Mouse (Mus musculus): Measurements from ENCODE around the gene Ifitm5. TPM values are rescaled to one million over a fixed set of nuclear protein-coding genes. Genes with fewer than 3 reads are reported as not detected.

Gene Ifitm5
- polyA plus RNA-seq, 1 experiment from 2014 or later: not detected

DNA sequence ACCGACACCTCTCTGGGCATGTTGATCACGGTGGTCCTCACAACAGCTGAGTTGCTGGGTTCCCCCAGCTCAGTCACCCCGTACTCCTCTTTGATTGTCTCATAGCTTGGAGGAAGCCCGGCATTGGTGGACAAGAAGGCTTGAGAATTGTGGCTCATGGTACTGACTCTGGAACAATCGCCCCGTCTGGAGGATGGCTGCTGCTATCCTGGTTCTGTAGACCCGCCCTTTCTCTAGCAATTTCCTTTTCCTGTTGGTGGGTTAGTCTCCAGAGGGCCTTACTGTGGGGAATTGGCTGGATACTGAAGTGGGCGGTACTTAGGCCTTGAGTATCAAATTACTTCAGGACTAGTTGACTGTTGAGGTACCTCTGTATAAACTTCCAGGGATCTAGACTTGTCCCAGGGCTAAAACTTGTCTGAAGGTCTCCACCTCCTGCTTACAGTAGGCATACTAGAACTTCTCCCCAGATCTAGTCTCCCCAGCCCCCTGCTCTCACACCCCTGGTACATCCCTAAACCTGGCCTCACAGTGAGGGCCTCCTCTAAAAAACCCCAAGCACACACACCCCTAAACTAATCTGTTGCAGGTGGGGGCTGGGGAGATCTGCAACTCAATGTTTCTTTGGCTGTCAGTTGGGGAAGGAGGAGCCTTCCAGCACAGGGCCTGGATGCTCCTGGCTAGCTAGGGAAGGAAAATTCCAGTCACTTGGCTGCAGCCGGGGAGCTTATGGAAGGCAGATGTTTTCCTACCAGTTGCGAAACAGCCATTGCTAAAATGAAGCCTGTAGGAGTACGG is 5.9 kb upstream of the Ifitm5 start, which contains the start of the genes Gm45717 and Ifitm2:
Gene Gm45717, minus strand, starts transcription at position 180 of the 798 bp plus-strand sequence.
Gene Ifitm2, minus strand, starts transcription at position 230 of the 798 bp plus-strand sequence.
- ATAC-seq (replicated peaks; ENCODE audit: low FRiP score) (peak; percentile 49), DNase-seq (ENCODE audit: low spot score) (no peak)
- 0 out of 2 replicates have a peak within 1 kb of the TSS, but pooled peaks have one; percentile 18 for H3K27ac ChIP-seq (ENCODE audit: low read depth, low read length)
- peak within 1 kb of the TSS; percentile 50 for H3K4me2 ChIP-seq (ENCODE audit: low read depth, low read length, severe bottlenecking)
- 27% methylated on average over 11 of the region's 11 CpGs for WGBS
- 0 out of 2 replicates have a peak, but pooled peaks cover 7% of the 10 kb centered on the region for H3K4me1 ChIP-seq (replicated peaks; ENCODE audit: control insufficient read depth, insufficient read depth, low read length)
- H3K27me3 ChIP-seq (ENCODE audit: control insufficient read depth, insufficient read depth, low read length): 0 out of 2 replicates have a peak, but pooled peaks cover 2% of the 10 kb centered on the region
- H3K4me3 ChIP-seq (ENCODE audit: low read depth, low read length): peak within 1 kb of the TSS; percentile 28
- no peaks in the 10 kb centered on the region for H3K36me3 ChIP-seq (ENCODE audit: control insufficient read depth, insufficient read depth, low read length)
- peak within 1 kb of the TSS; percentile 47; the same call in 1 of the 2 replicates for H3K9ac ChIP-seq (ENCODE audit: low read length)
- H3K9me3 ChIP-seq (ENCODE audit: control insufficient read depth, low read length): no peaks in the 10 kb centered on the region

DNA sequence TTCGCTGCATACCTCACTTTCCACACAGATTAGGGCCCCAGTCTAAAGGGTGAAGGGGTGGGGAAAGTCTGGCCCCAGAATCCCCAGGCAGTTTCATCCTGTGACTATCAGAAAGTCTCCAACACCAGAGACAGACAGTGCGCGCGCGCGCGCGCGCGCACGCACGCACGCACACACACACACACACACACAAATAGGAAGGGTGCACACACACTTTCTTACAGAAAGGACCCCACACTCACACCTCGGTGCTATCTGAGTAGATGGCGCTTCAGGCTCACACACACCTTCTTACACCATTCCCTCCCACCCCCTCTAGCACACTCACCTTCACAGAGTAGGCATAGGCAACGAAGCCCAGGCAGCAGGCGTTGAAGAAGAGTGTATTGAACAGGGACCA is 5.3 kb upstream of the Ifitm5 start:
- ATAC-seq (replicated peaks; ENCODE audit: low FRiP score): no peak
- Histone ChIP-seq H3K4me2 (ENCODE audit: low read depth, low read length, severe bottlenecking) (peak overlapping the region; percentile 50), H3K9me3 (ENCODE audit: control insufficient read depth, low read length) (no peaks in the 10 kb centered on the region), H3K9ac (ENCODE audit: low read length) (peak overlapping the region; percentile 47; the same call in 1 of the 2 replicates), H3K36me3 (ENCODE audit: control insufficient read depth, insufficient read depth, low read length) (no peaks in the 10 kb centered on the region), H3K27ac (ENCODE audit: low read depth, low read length) (0 out of 2 replicates have a peak overlapping the region, but pooled peaks have one; percentile 18), H3K4me3 (ENCODE audit: low read depth, low read length) (peak overlapping the region; percentile 28), H3K4me1 (replicated peaks; ENCODE audit: control insufficient read depth, insufficient read depth, low read length) (peaks cover 12% of the 10 kb centered on the region; the same call in 1 of the 2 replicates), H3K27me3 (ENCODE audit: control insufficient read depth, insufficient read depth, low read length) (0 out of 2 replicates have a peak, but pooled peaks cover 2% of the 10 kb centered on the region)
- no peak for DNase-seq (ENCODE audit: low spot score)
- 10% methylated on average over 17 of the region's 17 CpGs for WGBS

DNA sequence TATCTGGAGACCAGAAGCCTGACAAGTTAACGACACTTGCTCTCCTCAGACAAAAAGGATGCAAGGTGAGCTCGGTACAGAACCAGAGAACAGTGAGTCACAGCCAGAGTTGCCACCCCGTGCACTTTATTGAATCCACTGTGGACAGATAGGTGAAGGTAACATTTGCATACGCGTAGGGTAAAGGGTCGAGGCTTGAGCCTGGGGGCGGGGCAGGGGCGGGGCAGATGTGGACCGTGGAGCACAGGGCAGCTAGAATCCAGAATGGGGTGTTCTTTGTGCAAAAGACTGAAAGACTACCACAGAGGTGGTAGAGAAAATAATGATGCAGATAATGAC is 4.6 kb upstream of the Ifitm5 start:
- H3K4me2 ChIP-seq (ENCODE audit: low read depth, low read length, severe bottlenecking): peak overlapping the region; percentile 50
- no peak overlapping the region for H3K27ac ChIP-seq (ENCODE audit: low read depth, low read length)
- H3K27me3 ChIP-seq (ENCODE audit: control insufficient read depth, insufficient read depth, low read length): 0 out of 2 replicates have a peak, but pooled peaks cover 2% of the 10 kb centered on the region
- DNase-seq (ENCODE audit: low spot score): no peak
- ATAC-seq (replicated peaks; ENCODE audit: low FRiP score): no peak
- H3K4me1 ChIP-seq (replicated peaks; ENCODE audit: control insufficient read depth, insufficient read depth, low read length): peaks cover 13% of the 10 kb centered on the region; the same call in 1 of the 2 replicates
- WGBS: 10% methylated on average over 9 of the region's 9 CpGs
- H3K9me3 ChIP-seq (ENCODE audit: control insufficient read depth, low read length): no peaks in the 10 kb centered on the region
- no peaks in the 10 kb centered on the region for H3K36me3 ChIP-seq (ENCODE audit: control insufficient read depth, insufficient read depth, low read length)
- H3K9ac ChIP-seq (ENCODE audit: low read length): no peak overlapping the region
- peak overlapping the region; percentile 28 for H3K4me3 ChIP-seq (ENCODE audit: low read depth, low read length)

DNA sequence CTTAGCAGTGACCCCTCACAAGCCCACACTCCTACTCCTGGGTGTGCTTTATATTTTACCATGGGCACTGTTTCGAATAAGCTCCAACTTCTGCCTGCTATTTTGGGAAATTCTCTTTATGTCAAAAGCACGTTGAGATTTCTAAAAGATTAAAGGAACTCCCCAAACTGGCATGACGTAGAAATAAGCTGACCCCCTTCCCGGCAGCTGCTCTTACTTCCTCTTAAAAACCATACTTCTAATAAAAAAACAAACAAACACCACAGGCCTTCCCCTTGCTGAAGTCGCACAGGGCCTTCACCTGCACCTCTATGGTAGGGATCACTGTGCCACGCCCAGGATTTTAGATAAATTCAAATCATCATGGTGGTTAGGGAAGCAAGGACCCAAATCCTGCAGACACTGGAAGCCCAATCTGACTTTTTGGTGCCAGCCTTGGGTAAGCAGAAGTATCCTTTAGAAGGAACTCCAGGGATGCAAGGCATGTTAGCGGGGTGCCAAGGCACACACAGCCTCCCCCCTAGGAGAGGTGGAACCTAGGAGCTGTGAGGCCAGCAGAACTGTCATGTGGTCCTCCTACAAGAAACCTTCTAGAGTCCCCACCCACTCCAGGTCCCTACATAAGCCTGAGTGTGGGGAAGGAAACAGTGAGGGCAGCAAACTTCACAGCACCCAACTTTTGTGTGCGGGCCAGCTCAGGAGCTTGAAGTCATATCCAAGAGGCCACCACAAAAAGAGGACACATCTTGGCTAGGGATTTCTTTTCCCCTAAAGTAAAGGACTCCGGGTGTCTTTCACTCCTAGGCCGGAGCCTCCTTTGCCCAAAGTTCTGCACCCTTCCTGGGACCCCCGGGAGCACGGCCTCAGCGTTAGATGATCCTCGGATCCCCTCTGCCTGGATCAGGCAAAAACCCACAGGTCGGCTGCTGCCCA is 4.0 kb upstream of the Ifitm5 start:
- Histone ChIP-seq H3K27ac (ENCODE audit: low read depth, low read length) (no peak overlapping the region), H3K9ac (ENCODE audit: low read length) (no peak overlapping the region), H3K4me1 (replicated peaks; ENCODE audit: control insufficient read depth, insufficient read depth, low read length) (peaks cover 10% of the 10 kb centered on the region; the same call in 1 of the 2 replicates), H3K27me3 (ENCODE audit: control insufficient read depth, insufficient read depth, low read length) (0 out of 2 replicates have a peak, but pooled peaks cover 2% of the 10 kb centered on the region), H3K9me3 (ENCODE audit: control insufficient read depth, low read length) (no peaks in the 10 kb centered on the region), H3K4me3 (ENCODE audit: low read depth, low read length) (no peak overlapping the region; the same call in 1 of the 2 replicates), H3K36me3 (ENCODE audit: control insufficient read depth, insufficient read depth, low read length) (no peaks in the 10 kb centered on the region), H3K4me2 (ENCODE audit: low read depth, low read length, severe bottlenecking) (peak overlapping the region; percentile 50; the same call in 1 of the 2 replicates)
- no peak for ATAC-seq (replicated peaks; ENCODE audit: low FRiP score)
- 70% methylated on average over 15 of the region's 15 CpGs for WGBS
- no peak for DNase-seq (ENCODE audit: low spot score)

DNA sequence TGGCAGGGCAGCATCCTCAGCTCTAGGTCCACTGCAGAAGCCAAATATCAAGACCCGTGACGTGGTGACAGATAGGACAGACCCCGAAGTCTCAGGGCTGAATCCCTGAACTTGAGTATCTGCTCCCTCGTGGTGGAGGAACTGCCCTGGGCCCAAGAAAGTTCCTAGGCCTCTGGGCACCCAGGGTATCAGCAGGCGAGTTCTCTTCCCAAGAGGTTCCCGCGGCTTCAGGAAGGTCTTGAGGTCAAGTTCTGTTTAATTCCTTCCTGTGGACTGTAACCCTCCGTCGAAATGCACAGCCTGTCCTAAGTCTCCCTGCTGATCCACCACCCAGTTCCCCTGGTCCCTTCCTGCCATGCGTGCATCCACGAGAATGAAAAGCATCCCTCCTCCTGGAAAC is 3.0 kb upstream of the Ifitm5 start:
- no peak overlapping the region for H3K4me3 ChIP-seq (ENCODE audit: low read depth, low read length)
- no peak overlapping the region for H3K27ac ChIP-seq (ENCODE audit: low read depth, low read length)
- ATAC-seq (replicated peaks; ENCODE audit: low FRiP score): no peak
- no peak overlapping the region for H3K9ac ChIP-seq (ENCODE audit: low read length)
- H3K9me3 ChIP-seq (ENCODE audit: control insufficient read depth, low read length): no peaks in the 10 kb centered on the region
- 87% methylated on average over 11 of the region's 11 CpGs for WGBS
- no peak overlapping the region for H3K4me2 ChIP-seq (ENCODE audit: low read depth, low read length, severe bottlenecking)
- 0 out of 2 replicates have a peak, but pooled peaks cover 2% of the 10 kb centered on the region for H3K27me3 ChIP-seq (ENCODE audit: control insufficient read depth, insufficient read depth, low read length)
- no peak for DNase-seq (ENCODE audit: low spot score)
- H3K4me1 ChIP-seq (replicated peaks; ENCODE audit: control insufficient read depth, insufficient read depth, low read length): peaks cover 10% of the 10 kb centered on the region; the same call in 1 of the 2 replicates
- no peaks in the 10 kb centered on the region for H3K36me3 ChIP-seq (ENCODE audit: control insufficient read depth, insufficient read depth, low read length)

DNA sequence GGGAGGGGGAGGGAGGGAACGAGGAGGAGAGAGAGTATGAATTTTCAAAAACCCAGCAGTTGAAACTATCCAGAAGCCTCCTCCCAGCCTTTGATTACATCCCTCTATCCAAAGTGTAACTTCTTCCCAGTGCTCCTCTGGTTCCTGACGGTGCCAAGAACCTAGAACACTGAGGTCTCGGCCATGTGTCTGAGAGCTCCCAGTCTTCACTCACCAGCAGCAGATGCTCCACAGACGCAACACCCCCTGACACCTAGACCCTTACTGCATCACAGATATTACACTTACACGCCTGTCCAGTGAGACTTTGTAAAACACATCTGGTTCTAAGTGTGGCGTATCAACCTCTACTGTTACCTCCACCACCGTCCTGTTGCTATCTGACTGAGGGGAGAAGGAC is 2.4 kb upstream of the Ifitm5 start:
- H3K27me3 ChIP-seq (ENCODE audit: control insufficient read depth, insufficient read depth, low read length): 0 out of 2 replicates have a peak, but pooled peaks cover 2% of the 10 kb centered on the region
- peaks cover 10% of the 10 kb centered on the region; the same call in 1 of the 2 replicates for H3K4me1 ChIP-seq (replicated peaks; ENCODE audit: control insufficient read depth, insufficient read depth, low read length)
- H3K27ac ChIP-seq (ENCODE audit: low read depth, low read length): no peak overlapping the region
- WGBS: 89% methylated on average over 7 of the region's 7 CpGs
- no peak overlapping the region for H3K9ac ChIP-seq (ENCODE audit: low read length)
- no peaks in the 10 kb centered on the region for H3K36me3 ChIP-seq (ENCODE audit: control insufficient read depth, insufficient read depth, low read length)
- DNase-seq (ENCODE audit: low spot score): no peak
- no peak overlapping the region for H3K4me3 ChIP-seq (ENCODE audit: low read depth, low read length)
- no peak overlapping the region for H3K4me2 ChIP-seq (ENCODE audit: low read depth, low read length, severe bottlenecking)
- no peak for ATAC-seq (replicated peaks; ENCODE audit: low FRiP score)
- H3K9me3 ChIP-seq (ENCODE audit: control insufficient read depth, low read length): no peaks in the 10 kb centered on the region

DNA sequence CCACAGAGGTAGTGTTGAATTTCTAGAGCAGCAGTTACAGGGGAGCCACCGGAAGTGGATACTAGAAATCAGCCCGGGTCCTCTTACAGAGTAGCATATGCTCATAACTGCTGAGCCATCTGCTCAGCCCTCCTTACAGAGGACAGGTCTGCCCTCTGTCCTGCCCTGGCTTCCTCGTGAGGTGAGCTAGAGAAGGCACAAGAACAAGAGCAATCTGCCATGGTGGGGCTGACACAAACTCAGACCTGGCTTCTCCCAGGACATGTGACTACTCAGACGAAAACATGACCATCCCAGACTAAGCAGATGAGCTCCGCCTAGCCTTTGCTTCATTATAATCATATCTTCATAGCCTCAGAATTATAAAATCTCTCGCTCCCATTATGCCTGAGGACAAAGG is 1.7 kb upstream of the Ifitm5 start:
- Histone ChIP-seq H3K4me2 (ENCODE audit: low read depth, low read length, severe bottlenecking) (no peak overlapping the region), H3K27ac (ENCODE audit: low read depth, low read length) (no peak overlapping the region), H3K27me3 (ENCODE audit: control insufficient read depth, insufficient read depth, low read length) (0 out of 2 replicates have a peak, but pooled peaks cover 2% of the 10 kb centered on the region), H3K4me1 (replicated peaks; ENCODE audit: control insufficient read depth, insufficient read depth, low read length) (peaks cover 10% of the 10 kb centered on the region; the same call in 1 of the 2 replicates), H3K4me3 (ENCODE audit: low read depth, low read length) (no peak overlapping the region), H3K9ac (ENCODE audit: low read length) (no peak overlapping the region), H3K9me3 (ENCODE audit: control insufficient read depth, low read length) (no peaks in the 10 kb centered on the region), H3K36me3 (ENCODE audit: control insufficient read depth, insufficient read depth, low read length) (no peaks in the 10 kb centered on the region)
- DNase-seq (ENCODE audit: low spot score): no peak
- WGBS: 84% methylated on average over 6 of the region's 6 CpGs
- ATAC-seq (replicated peaks; ENCODE audit: low FRiP score): no peak

DNA sequence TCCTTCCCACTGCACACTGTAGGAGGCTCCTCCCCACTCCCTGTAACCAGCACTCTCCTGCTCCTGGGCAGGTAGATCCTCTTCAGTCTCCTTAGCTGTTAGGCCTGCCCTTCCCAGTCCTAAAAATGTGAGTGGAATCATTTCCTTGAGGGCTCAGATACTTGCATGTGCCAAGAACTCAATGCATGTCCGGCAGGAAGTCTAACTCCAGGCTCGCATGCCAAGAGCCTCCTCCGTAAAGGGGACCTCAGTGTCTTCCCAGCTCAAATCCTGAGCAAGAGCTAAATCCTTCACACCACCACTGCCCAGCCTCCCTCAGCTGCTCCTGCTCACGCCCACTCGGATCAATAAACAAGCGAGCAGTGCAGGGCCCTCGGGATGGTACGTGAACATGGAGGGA is 960 bp upstream of the Ifitm5 start:
- Histone ChIP-seq H3K9me3 (ENCODE audit: control insufficient read depth, low read length) (no peaks in the 10 kb centered on the region), H3K9ac (ENCODE audit: low read length) (no peak overlapping the region), H3K27me3 (ENCODE audit: control insufficient read depth, insufficient read depth, low read length) (no peaks in the 10 kb centered on the region), H3K4me3 (ENCODE audit: low read depth, low read length) (no peak overlapping the region), H3K36me3 (ENCODE audit: control insufficient read depth, insufficient read depth, low read length) (no peaks in the 10 kb centered on the region), H3K4me1 (replicated peaks; ENCODE audit: control insufficient read depth, insufficient read depth, low read length) (peaks cover 8% of the 10 kb centered on the region; the same call in 1 of the 2 replicates), H3K27ac (ENCODE audit: low read depth, low read length) (no peak overlapping the region), H3K4me2 (ENCODE audit: low read depth, low read length, severe bottlenecking) (no peak overlapping the region)
- ATAC-seq (replicated peaks; ENCODE audit: low FRiP score) (no peak), DNase-seq (ENCODE audit: low spot score) (no peak)
- WGBS: 60% methylated on average over 8 of the region's 8 CpGs
